In genomic region chr5:151686606-151687525, GRCm38 (mm10) we compare ENCODE assay signal across 8 mouse cellular contexts. TPM values are rescaled to one million over a fixed set of nuclear protein-coding genes. Genes with fewer than 3 reads are reported as not detected.
DNase-seq lines count a peak whose midpoint lies in the region; ATAC-seq lines count a peak whose summit lies in the region.

No protein-coding gene starts in this region.

- ATAC-seq in cerebellum, adult (ENCODE audit: insufficient number of reproducible peaks, low FRiP score, low TSS enrichment): no peak
- ATAC-seq in embryonic facial prominence, embryonic 12.5 days (ENCODE audit: insufficient number of reproducible peaks, insufficient read depth, low FRiP score, low TSS enrichment): peak; percentile 69
- ATAC-seq in midbrain, embryonic 13.5 days: peak; percentile 95

- H3K27me3 ChIP-seq in embryonic facial prominence, embryonic 12.5 days: no peaks in the 10 kb centered on the region
- H3K27me3 ChIP-seq in limb, embryonic 10.5 days (ENCODE audit: low read depth, poor library complexity, severe bottlenecking): no peaks in the 10 kb centered on the region
- H3K27me3 ChIP-seq in midbrain, embryonic 13.5 days: no peaks in the 10 kb centered on the region

- no peaks in the 10 kb centered on the region for H3K9me3 ChIP-seq in embryonic facial prominence, embryonic 12.5 days
- no peaks in the 10 kb centered on the region for H3K9me3 ChIP-seq in limb, embryonic 10.5 days (replicated peaks)
- no peaks in the 10 kb centered on the region for H3K9me3 ChIP-seq in midbrain, embryonic 13.5 days

- H3K4me3 ChIP-seq in embryonic facial prominence, embryonic 12.5 days: no peak overlapping the region
- peak overlapping the region; percentile 39 for H3K4me3 ChIP-seq in limb, embryonic 10.5 days
- H3K4me3 ChIP-seq in midbrain, embryonic 13.5 days (replicated peaks): no peak overlapping the region

- peak overlapping the region; percentile 41 for H3K4me2 ChIP-seq in embryonic facial prominence, embryonic 12.5 days (replicated peaks)
- H3K4me2 ChIP-seq in midbrain, embryonic 13.5 days (replicated peaks): peak overlapping the region; percentile 32

- no peak overlapping the region for H3K9ac ChIP-seq in embryonic facial prominence, embryonic 12.5 days
- H3K9ac ChIP-seq in midbrain, embryonic 13.5 days (replicated peaks): no peak overlapping the region

- DNase-seq in cerebellum, adult 11 months: peak; percentile 36
- DNase-seq in heart, adult 18-20 months: peak; percentile 70 to 86
- peak; percentile 85 for DNase-seq in kidney, adult 18-20 months
- peak; percentile 84 for DNase-seq in limb, embryonic 10.5 days (ENCODE audit: low spot score)
- peak; percentile 46 for DNase-seq in spleen, adult 12 weeks (ENCODE audit: low spot score)

- H3K36me3 ChIP-seq in embryonic facial prominence, embryonic 12.5 days: no peaks in the 10 kb centered on the region
- H3K36me3 ChIP-seq in limb, embryonic 10.5 days: no peaks in the 10 kb centered on the region
- H3K36me3 ChIP-seq in midbrain, embryonic 13.5 days: no peaks in the 10 kb centered on the region

- H3K4me1 ChIP-seq in embryonic facial prominence, embryonic 12.5 days: no peaks in the 10 kb centered on the region
- H3K4me1 ChIP-seq in limb, embryonic 10.5 days: no peaks in the 10 kb centered on the region
- H3K4me1 ChIP-seq in midbrain, embryonic 13.5 days (replicated peaks): no peaks in the 10 kb centered on the region

- 28% methylated on average over 15 of the region's 15 CpGs for WGBS in embryonic facial prominence, embryonic 12.5 days
- 31% methylated on average over 15 of the region's 15 CpGs for WGBS in limb, embryonic 10.5 days
- 30% methylated on average over 15 of the region's 15 CpGs for WGBS in midbrain, embryonic 13.5 days

- no peak overlapping the region for H3K27ac ChIP-seq in embryonic facial prominence, embryonic 12.5 days
- peak overlapping the region; percentile 71 for H3K27ac ChIP-seq in limb, embryonic 10.5 days
- no peak overlapping the region for H3K27ac ChIP-seq in midbrain, embryonic 13.5 days

RNA-seq across cellular contexts. Expression of gene Rfc3, which starts 35.8 kb away (rescaled TPM):
- 112 and 119 TPM in 2 replicates for polyA plus RNA-seq in embryonic facial prominence, embryonic 12.5 days (2016; fragmentation: Nextera tagmentation; extraction: Ambion mirVana)
- 1 to 10 TPM; 4.5 to 4.9 TPM for total RNA-seq in heart, adult 18-20 months (2021)
- polyA plus RNA-seq in limb, embryonic 10.5 days (2016; fragmentation: Nextera tagmentation; extraction: Ambion mirVana): 164 and 167 TPM in 2 replicates
- 79.4 and 94.0 TPM in 2 replicates for polyA plus RNA-seq in midbrain, embryonic 13.5 days (2015; fragmentation: Nextera tagmentation; extraction: Ambion mirVana)
